Mouse (Mus musculus): Measurements from ENCODE around the gene Wdhd1.

DNA sequence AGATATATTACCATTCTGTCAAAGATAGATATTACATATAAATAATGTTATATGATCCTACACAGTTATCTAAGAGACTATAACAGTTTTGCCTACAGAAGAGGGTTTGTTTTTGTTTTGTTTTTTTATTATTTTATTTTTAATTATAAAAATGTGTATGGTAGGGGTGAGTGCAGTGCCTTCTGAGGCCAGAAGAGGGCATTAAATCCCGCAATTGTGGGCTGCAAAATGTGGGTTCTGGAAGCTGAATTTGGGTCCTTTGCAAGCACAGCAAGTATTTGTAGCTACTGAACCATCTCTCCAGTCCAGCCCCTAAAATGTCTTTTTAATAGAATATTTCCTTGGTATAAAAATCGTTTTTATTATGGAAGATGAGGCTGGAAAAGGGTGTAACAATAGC lies 2.4 kb upstream of the Wdhd1 start:
- TF ChIP-seq CTCF (IDR thresholded peaks at IDR 0.05; ENCODE audit: control insufficient read depth, insufficient read depth, insufficient replicate concordance, low read depth, low read length): no peak
- no peak for TF ChIP-seq POLR2A (IDR thresholded peaks at IDR 0.05; ENCODE audit: control insufficient read depth, low read depth, low read length)

Data from testis, adult 2 months (tissue).